Mouse (Mus musculus): ENCODE measurements at regions not wholly inside any gene's neighbourhood (a gene's known extent, or its start where the extent isn't known, plus 50 kb on each side); places are given as distances from the start of the nearest gene placed in this dataset.

DNA sequence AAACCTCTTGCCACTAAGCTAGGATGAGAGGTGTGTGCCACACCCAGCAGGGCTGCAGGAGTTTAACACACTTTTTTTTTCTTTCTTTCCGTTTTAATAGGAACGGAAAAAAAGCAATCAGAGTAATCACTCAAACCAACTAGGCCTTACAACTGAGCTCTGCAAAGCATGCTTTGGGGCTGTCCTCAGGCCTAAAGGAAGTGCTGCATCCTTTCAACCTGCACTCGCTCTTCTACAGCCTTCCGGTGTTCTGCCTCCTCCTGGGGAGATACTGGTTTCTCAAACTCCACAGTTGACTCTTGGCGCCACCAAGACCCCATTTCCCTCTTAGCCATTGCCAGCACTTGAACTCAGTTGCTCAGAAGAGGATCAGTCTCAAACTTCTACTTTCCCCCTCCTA is 143.2 kb downstream of the Foxo1 start:
- 88% methylated on average over 5 of the region's 5 CpGs for WGBS
- no peaks in the 10 kb centered on the region for H3K36me3 ChIP-seq (ENCODE audit: control insufficient read depth, insufficient read depth)
- ATAC-seq = no peak
- H3K27me3 ChIP-seq (replicated peaks; ENCODE audit: control insufficient read depth, insufficient read depth, low read length) = no peaks in the 10 kb centered on the region
- H3K9me3 ChIP-seq (ENCODE audit: control insufficient read depth, low read length) = no peaks in the 10 kb centered on the region
- H3K4me3 ChIP-seq (replicated peaks; ENCODE audit: low read length) = no peak overlapping the region
- peaks cover 8% of the 10 kb centered on the region for H3K4me1 ChIP-seq (replicated peaks; ENCODE audit: control insufficient read depth, insufficient read depth, low read length)
- no peak overlapping the region for H3K27ac ChIP-seq (ENCODE audit: low read length)
- H3K9ac ChIP-seq (replicated peaks; ENCODE audit: low read depth, low read length) = no peak overlapping the region
- H3K4me2 ChIP-seq (ENCODE audit: low read length) = no peak overlapping the region

DNA sequence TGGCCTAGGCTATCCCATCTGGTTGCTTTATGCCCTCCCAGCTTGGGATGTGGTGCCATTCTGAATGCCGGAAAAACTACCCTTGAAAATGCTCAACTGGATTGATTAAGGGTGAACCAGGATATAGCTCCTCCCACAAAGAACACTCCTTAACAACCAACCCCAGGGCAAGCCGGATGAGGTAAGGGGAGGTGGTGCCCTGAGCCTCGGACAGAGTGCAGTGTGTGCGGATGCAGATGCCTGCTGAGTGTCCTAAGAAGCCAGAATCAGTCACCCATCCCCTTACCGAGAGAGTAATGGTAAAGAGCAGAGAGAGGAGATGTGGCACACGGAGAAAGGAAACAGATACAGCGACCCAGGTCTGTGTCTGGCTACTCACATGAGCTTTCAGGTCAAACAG is 141.3 kb downstream of the Foxo1 start:
- H3K4me1 ChIP-seq (replicated peaks; ENCODE audit: control insufficient read depth, insufficient read depth, low read length) = peaks cover 8% of the 10 kb centered on the region
- H3K36me3 ChIP-seq (ENCODE audit: control insufficient read depth, insufficient read depth) = no peaks in the 10 kb centered on the region
- H3K9me3 ChIP-seq (ENCODE audit: control insufficient read depth, low read length) = no peaks in the 10 kb centered on the region
- no peak overlapping the region for H3K27ac ChIP-seq (ENCODE audit: low read length)
- no peak overlapping the region for H3K9ac ChIP-seq (replicated peaks; ENCODE audit: low read depth, low read length)
- no peak overlapping the region for H3K4me3 ChIP-seq (replicated peaks; ENCODE audit: low read length)
- no peaks in the 10 kb centered on the region for H3K27me3 ChIP-seq (replicated peaks; ENCODE audit: control insufficient read depth, insufficient read depth, low read length)
- WGBS = 65% methylated on average over 7 of the region's 7 CpGs
- no peak overlapping the region for H3K4me2 ChIP-seq (ENCODE audit: low read length)
- no peak for ATAC-seq

DNA sequence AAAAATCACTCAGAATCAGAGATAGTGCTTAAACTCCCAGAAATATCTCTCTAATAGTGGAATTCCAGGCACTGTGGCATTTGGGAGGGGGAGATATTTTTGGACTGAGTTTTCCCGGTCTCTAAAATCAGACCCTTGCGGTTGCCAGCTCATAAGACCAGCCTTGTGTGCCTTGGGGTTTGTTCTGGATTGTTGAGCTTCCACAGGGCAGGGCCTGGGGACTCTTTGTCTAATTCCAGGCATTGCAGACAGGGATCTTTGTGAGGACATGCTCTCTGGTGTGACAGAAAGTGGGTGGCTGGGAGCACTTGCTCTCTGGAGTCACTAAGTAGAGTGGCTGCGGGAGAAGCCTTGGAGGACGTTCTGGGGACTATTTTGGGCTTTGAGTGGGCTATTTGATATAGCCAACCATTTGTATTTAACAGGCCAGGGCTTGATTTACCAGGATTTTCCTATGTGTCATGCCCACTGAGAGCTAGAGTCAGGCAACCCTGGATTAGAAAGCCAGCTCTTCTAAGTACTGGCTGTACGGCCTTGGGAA is 138.7 kb downstream of the Foxo1 start:
- Histone ChIP-seq H3K4me2 (ENCODE audit: low read length) (no peak overlapping the region), H3K4me1 (replicated peaks; ENCODE audit: control insufficient read depth, insufficient read depth, low read length) (no peaks in the 10 kb centered on the region), H3K27ac (ENCODE audit: low read length) (no peak overlapping the region), H3K9ac (replicated peaks; ENCODE audit: low read depth, low read length) (no peak overlapping the region), H3K4me3 (replicated peaks; ENCODE audit: low read length) (no peak overlapping the region), H3K36me3 (ENCODE audit: control insufficient read depth, insufficient read depth) (no peaks in the 10 kb centered on the region), H3K9me3 (ENCODE audit: control insufficient read depth, low read length) (no peaks in the 10 kb centered on the region), H3K27me3 (replicated peaks; ENCODE audit: control insufficient read depth, insufficient read depth, low read length) (0 out of 2 replicates have a peak, but pooled peaks cover 2% of the 10 kb centered on the region)
- 70% methylated on average over 5 of the region's 5 CpGs for WGBS
- no peak for ATAC-seq

DNA sequence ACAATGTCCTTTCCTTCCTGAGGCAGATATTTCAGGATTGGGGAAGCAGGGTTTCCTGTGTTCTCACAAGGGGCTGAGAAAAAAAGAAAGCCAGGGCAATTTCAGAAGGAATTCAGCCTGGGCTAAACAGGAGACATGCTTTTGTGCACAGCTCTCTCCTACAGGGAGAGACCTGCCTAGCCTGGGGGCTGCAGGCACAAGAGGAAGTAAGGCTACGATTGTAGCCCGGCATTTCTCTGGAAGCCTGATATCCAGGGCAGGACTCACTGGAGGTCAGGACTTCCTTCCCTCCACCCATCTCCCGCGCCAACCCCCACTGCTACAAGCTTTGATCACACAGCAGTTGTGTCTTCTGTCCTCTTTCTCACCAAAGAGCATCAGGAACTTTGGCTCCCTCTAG is 136.5 kb downstream of the Foxo1 start:
- peaks cover 3% of the 10 kb centered on the region for H3K4me1 ChIP-seq (replicated peaks; ENCODE audit: control insufficient read depth, insufficient read depth, low read length)
- H3K9me3 ChIP-seq (ENCODE audit: control insufficient read depth, low read length) = no peaks in the 10 kb centered on the region
- no peaks in the 10 kb centered on the region for H3K36me3 ChIP-seq (ENCODE audit: control insufficient read depth, insufficient read depth)
- no peak for ATAC-seq
- no peak overlapping the region for H3K4me3 ChIP-seq (replicated peaks; ENCODE audit: low read length)
- no peak overlapping the region for H3K27ac ChIP-seq (ENCODE audit: low read length)
- no peak overlapping the region for H3K4me2 ChIP-seq (ENCODE audit: low read length)
- H3K27me3 ChIP-seq (replicated peaks; ENCODE audit: control insufficient read depth, insufficient read depth, low read length) = 0 out of 2 replicates have a peak, but pooled peaks cover 2% of the 10 kb centered on the region
- no peak overlapping the region for H3K9ac ChIP-seq (replicated peaks; ENCODE audit: low read depth, low read length)
- 47% methylated on average over 4 of the region's 4 CpGs for WGBS

DNA sequence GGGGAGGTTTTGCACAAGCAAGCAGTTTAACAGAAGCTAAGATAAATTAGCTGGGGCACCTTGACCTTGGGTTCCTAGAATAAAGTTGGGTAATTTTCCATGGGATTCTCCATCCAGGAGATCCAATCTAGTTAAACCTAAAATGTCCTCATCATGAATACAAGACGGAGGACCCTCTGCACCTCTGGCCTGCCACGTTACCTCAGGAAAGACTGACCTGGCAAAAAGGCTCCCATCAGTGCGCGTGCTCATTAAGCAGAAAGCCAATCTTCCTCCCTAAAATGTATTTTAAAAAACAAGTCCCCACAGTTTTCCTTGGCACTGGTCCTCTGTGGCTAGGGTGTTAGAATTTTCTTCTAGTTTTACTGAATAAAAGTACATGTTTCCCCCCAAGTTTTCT is 134.9 kb downstream of the Foxo1 start:
- 95% methylated on average over 4 of the region's 4 CpGs for WGBS
- H3K36me3 ChIP-seq (ENCODE audit: control insufficient read depth, insufficient read depth) = no peaks in the 10 kb centered on the region
- 0 out of 2 replicates have a peak, but pooled peaks cover 2% of the 10 kb centered on the region for H3K27me3 ChIP-seq (replicated peaks; ENCODE audit: control insufficient read depth, insufficient read depth, low read length)
- H3K9me3 ChIP-seq (ENCODE audit: control insufficient read depth, low read length) = no peaks in the 10 kb centered on the region
- no peak overlapping the region for H3K4me2 ChIP-seq (ENCODE audit: low read length)
- H3K9ac ChIP-seq (replicated peaks; ENCODE audit: low read depth, low read length) = no peak overlapping the region
- no peak for ATAC-seq
- H3K4me1 ChIP-seq (replicated peaks; ENCODE audit: control insufficient read depth, insufficient read depth, low read length) = peaks cover 3% of the 10 kb centered on the region
- H3K27ac ChIP-seq (ENCODE audit: low read length) = no peak overlapping the region
- no peak overlapping the region for H3K4me3 ChIP-seq (replicated peaks; ENCODE audit: low read length)

Measured in forebrain, embryonic 16.5 days (tissue).